Mouse (Mus musculus) testis, adult 2 months (tissue): Measurements from ENCODE around the gene Akr7a5. TPM values are rescaled to one million over a fixed set of nuclear protein-coding genes. Genes with fewer than 3 reads are reported as not detected.
A peak's percentile ranks its signal among the peaks of the same experiment; 100 is the strongest.

Source experiments
- H3K27ac ChIP-seq: fragments of 200-500 bp; 2 replicates; pipeline ENCODE4 v1.5.1; 2012; ENCODE audit warnings: low read depth, low read length; ENCODE audit not compliant: control insufficient read depth, insufficient read depth
- H3K27me3 ChIP-seq: fragments of 200-500 bp; 2 replicates; pipeline ENCODE4 v1.6.1; 2012; ENCODE audit warnings: mild to moderate bottlenecking, low read length, moderate library complexity; ENCODE audit not compliant: control insufficient read depth, insufficient read depth
- H3K36me3 ChIP-seq: fragments of 200-500 bp; 2 replicates; pipeline ENCODE4 v1.6.1; 2012; ENCODE audit warnings: mild to moderate bottlenecking, low read length; ENCODE audit not compliant: control insufficient read depth, insufficient read depth
- H3K4me1 ChIP-seq: fragments of 200-500 bp; 2 replicates; pipeline ENCODE4 v1.6.1; 2012; ENCODE audit warnings: low read length; ENCODE audit not compliant: control insufficient read depth, insufficient read depth
- H3K4me3 ChIP-seq: fragments of 200-500 bp; 2 replicates; pipeline ENCODE4 v1.5.1; 2012; ENCODE audit warnings: low read depth, mild to moderate bottlenecking, low read length, moderate library complexity, mixed read lengths; ENCODE audit not compliant: control insufficient read depth
- CTCF ChIP-seq: fragments of 200-500 bp; IDR thresholded peaks from 2 replicates; pipeline ENCODE4 v1.5.1; 2012; ENCODE audit warnings: low read depth, mild to moderate bottlenecking, inconsistent platforms, low read length, moderate library complexity; ENCODE audit not compliant: control insufficient read depth, insufficient read depth, insufficient replicate concordance
- POLR2A ChIP-seq: fragments of 200-500 bp; IDR thresholded peaks from 2 replicates; pipeline ENCODE4 v1.6.1; 2012; ENCODE audit warnings: low read depth, mild to moderate bottlenecking, inconsistent platforms, low read length, moderate library complexity; ENCODE audit not compliant: control insufficient read depth
- polyA plus RNA-seq: library from polyadenylated mRNA; depleted of rRNA; stranded (reverse); fragments of >200 nt; gene quantifications from 2 replicates; pipeline ENCODE4 v1.2.3, GENCODE M21; 2012

Gene Akr7a5
- polyA plus RNA-seq, 1 experiment = 20.7 TPM

GRCm38 (mm10) chr4:139302241-139302640 is 8.3 kb upstream of the Akr7a5 start:
- H3K4me1 ChIP-seq = peaks cover 2% of the 10 kb centered on the region; the same call in 1 of the 2 replicates
- TF ChIP-seq CTCF (no peak), POLR2A (no peak)
- H3K36me3 ChIP-seq = no peaks in the 10 kb centered on the region; the same call in 1 of the 2 replicates
- H3K4me3 ChIP-seq = no peak overlapping the region
- H3K27ac ChIP-seq = no peak overlapping the region
- no peaks in the 10 kb centered on the region for H3K27me3 ChIP-seq

GRCm38 (mm10) chr4:139305521-139305920 is 5.0 kb upstream of the Akr7a5 start:
- no peaks in the 10 kb centered on the region; the same call in 1 of the 2 replicates for H3K36me3 ChIP-seq
- no peak for TF ChIP-seq POLR2A
- no peak for TF ChIP-seq CTCF

GRCm38 (mm10) chr4:139307916-139308315 is 2.6 kb upstream of the Akr7a5 start:
- Histone ChIP-seq H3K36me3 (no peaks in the 10 kb centered on the region; the same call in 1 of the 2 replicates), H3K4me1 (peaks cover 16% of the 10 kb centered on the region), H3K27ac (no peak overlapping the region), H3K27me3 (no peaks in the 10 kb centered on the region), H3K4me3 (no peak overlapping the region)
- no peak for TF ChIP-seq CTCF
- TF ChIP-seq POLR2A = no peak

More at GRCm38 (mm10) chr4:139305521-139305920, 5.0 kb upstream of the Akr7a5 start:
- Histone ChIP-seq H3K4me3 (no peak overlapping the region), H3K27me3 (no peaks in the 10 kb centered on the region), H3K27ac (no peak overlapping the region), H3K4me1 (peaks cover 10% of the 10 kb centered on the region)

GRCm38 (mm10) chr4:139309651-139310050 is 893 bp upstream of the Akr7a5 start:
- H3K27me3 ChIP-seq = no peaks in the 10 kb centered on the region
- H3K27ac ChIP-seq = no peak overlapping the region
- no peak overlapping the region for H3K4me3 ChIP-seq
- no peak for TF ChIP-seq CTCF
- TF ChIP-seq POLR2A = no peak
- no peaks in the 10 kb centered on the region; the same call in 1 of the 2 replicates for H3K36me3 ChIP-seq
- H3K4me1 ChIP-seq = peaks cover 14% of the 10 kb centered on the region

GRCm38 (mm10) chr4:139310899-139311701 is 556 bp downstream of the Akr7a5 start:
- peak overlapping the region; percentile 97 for H3K4me3 ChIP-seq
- no peak for TF ChIP-seq POLR2A
- peaks cover 14% of the 10 kb centered on the region for H3K4me1 ChIP-seq
- no peaks in the 10 kb centered on the region for H3K27me3 ChIP-seq
- no peaks in the 10 kb centered on the region; the same call in 1 of the 2 replicates for H3K36me3 ChIP-seq
- peak overlapping the region; percentile 78 for H3K27ac ChIP-seq

GRCm38 (mm10) chr4:139311707-139312106 is 1.2 kb downstream of the Akr7a5 start:
- no peak for TF ChIP-seq CTCF
- TF ChIP-seq POLR2A = no peak
- Histone ChIP-seq H3K4me3 (peak overlapping the region; percentile 71), H3K27ac (no peak overlapping the region), H3K27me3 (no peaks in the 10 kb centered on the region), H3K4me1 (peaks cover 14% of the 10 kb centered on the region), H3K36me3 (no peaks in the 10 kb centered on the region)

GRCm38 (mm10) chr4:139312632-139313031 is 2.1 kb downstream of the Akr7a5 start:
- Histone ChIP-seq H3K27me3 (no peaks in the 10 kb centered on the region), H3K4me3 (no peak overlapping the region), H3K4me1 (peaks cover 14% of the 10 kb centered on the region)

More at GRCm38 (mm10) chr4:139312632-139313031, 2.1 kb downstream of the Akr7a5 start:
- TF ChIP-seq CTCF (no peak), POLR2A (no peak)
- Histone ChIP-seq H3K27ac (no peak overlapping the region), H3K36me3 (no peaks in the 10 kb centered on the region)
